Mouse (Mus musculus): ENCODE measurements around the gene Tom1l2. TPM values are rescaled to one million over a fixed set of nuclear protein-coding genes. Genes with fewer than 3 reads are reported as not detected.

The Tom1l2 gene
- polyA plus RNA-seq, 1 experiment from 2014 or later, result 54.5 TPM

GRCm38 (mm10) chr11:60338291-60338690, 14.4 kb downstream of the Tom1l2 start:
- no peak overlapping the region for H3K27ac ChIP-seq
- no peak for ATAC-seq (ENCODE audit: low FRiP score)
- H3K4me1 ChIP-seq (replicated peaks), result peaks cover 6% of the 10 kb centered on the region
- no peaks in the 10 kb centered on the region for H3K9me3 ChIP-seq
- no peak overlapping the region for H3K4me2 ChIP-seq
- no peak overlapping the region for H3K9ac ChIP-seq
- H3K4me3 ChIP-seq, result no peak overlapping the region
- H3K27me3 ChIP-seq, result no peaks in the 10 kb centered on the region
- H3K36me3 ChIP-seq, result peaks cover 10% of the 10 kb centered on the region
- 66% methylated on average over 4 of the region's 4 CpGs for WGBS

- H3K4me1 ChIP-seq (replicated peaks), result peaks cover 13% of the 10 kb centered on the region
- H3K27me3 ChIP-seq, result no peaks in the 10 kb centered on the region
- H3K9me3 ChIP-seq, result no peaks in the 10 kb centered on the region
- WGBS, result 66% methylated on average over 2 of the region's 2 CpGs
- H3K4me2 ChIP-seq, result no peak overlapping the region
- H3K9ac ChIP-seq, result no peak overlapping the region
- H3K27ac ChIP-seq, result no peak overlapping the region
- no peak overlapping the region for H3K4me3 ChIP-seq
- ATAC-seq (ENCODE audit: low FRiP score), result no peak
- H3K36me3 ChIP-seq, result peaks cover 4% of the 10 kb centered on the region; the same call in 1 of the 2 replicates
Observed at GRCm38 (mm10) chr11:60335771-60336170, 16.9 kb downstream of the Tom1l2 start.

GRCm38 (mm10) chr11:60334124-60334523, 18.6 kb downstream of the Tom1l2 start:
- H3K27me3 ChIP-seq, result no peaks in the 10 kb centered on the region
- peaks cover 13% of the 10 kb centered on the region for H3K4me1 ChIP-seq (replicated peaks)
- no peak for ATAC-seq (ENCODE audit: low FRiP score)
- H3K36me3 ChIP-seq, result peaks cover 4% of the 10 kb centered on the region; the same call in 1 of the 2 replicates
- H3K4me3 ChIP-seq, result no peak overlapping the region
- H3K4me2 ChIP-seq, result no peak overlapping the region
- H3K9me3 ChIP-seq, result no peaks in the 10 kb centered on the region
- no peak overlapping the region for H3K9ac ChIP-seq
- WGBS, result 79% methylated on average over 3 of the region's 3 CpGs
- H3K27ac ChIP-seq, result no peak overlapping the region

- WGBS, result 85% methylated on average over 5 of the region's 5 CpGs
- Histone ChIP-seq H3K4me3 (no peak overlapping the region), H3K9me3 (no peaks in the 10 kb centered on the region), H3K27me3 (no peaks in the 10 kb centered on the region), H3K4me2 (no peak overlapping the region), H3K36me3 (peaks cover 8% of the 10 kb centered on the region), H3K4me1 (replicated peaks) (peaks cover 13% of the 10 kb centered on the region), H3K9ac (no peak overlapping the region), H3K27ac (0 out of 2 replicates have a peak overlapping the region, but pooled peaks have one; percentile 37)
- ATAC-seq (ENCODE audit: low FRiP score), result no peak
Observed at GRCm38 (mm10) chr11:60333461-60333860, 19.2 kb downstream of the Tom1l2 start.

- no peak for ATAC-seq (ENCODE audit: low FRiP score)
- H3K36me3 ChIP-seq, result peaks cover 5% of the 10 kb centered on the region
- H3K4me3 ChIP-seq, result no peak overlapping the region
- peaks cover 13% of the 10 kb centered on the region for H3K4me1 ChIP-seq (replicated peaks)
- no peak overlapping the region for H3K9ac ChIP-seq
- no peak overlapping the region for H3K4me2 ChIP-seq
- 90% methylated on average over 4 of the region's 4 CpGs for WGBS
- H3K27me3 ChIP-seq, result no peaks in the 10 kb centered on the region
- no peaks in the 10 kb centered on the region for H3K9me3 ChIP-seq
- H3K27ac ChIP-seq, result no peak overlapping the region
Observed at GRCm38 (mm10) chr11:60330551-60330950, 22.2 kb downstream of the Tom1l2 start.

GRCm38 (mm10) chr11:60323731-60324130, 29.0 kb downstream of the Tom1l2 start:
- H3K36me3 ChIP-seq, result peaks cover 3% of the 10 kb centered on the region
- H3K4me1 ChIP-seq (replicated peaks), result peaks cover 30% of the 10 kb centered on the region
- no peak for ATAC-seq (ENCODE audit: low FRiP score)
- H3K27me3 ChIP-seq, result no peaks in the 10 kb centered on the region
- no peaks in the 10 kb centered on the region for H3K9me3 ChIP-seq
- no peak overlapping the region for H3K4me3 ChIP-seq
- no peak overlapping the region for H3K9ac ChIP-seq
- no peak overlapping the region for H3K4me2 ChIP-seq
- no peak overlapping the region for H3K27ac ChIP-seq

GRCm38 (mm10) chr11:60321438-60321837, 31.3 kb downstream of the Tom1l2 start:
- no peaks in the 10 kb centered on the region for H3K9me3 ChIP-seq
- peak overlapping the region; percentile 61; the same call in 1 of the 2 replicates for H3K27ac ChIP-seq
- H3K4me1 ChIP-seq (replicated peaks), result peaks cover 53% of the 10 kb centered on the region

GRCm38 (mm10) chr11:60320426-60321037, 32.2 kb downstream of the Tom1l2 start:
- peak overlapping the region; percentile 61 for H3K27ac ChIP-seq
- ATAC-seq (ENCODE audit: low FRiP score), result 0 out of 2 replicates have a peak, but pooled peaks have one; percentile 28
- no peaks in the 10 kb centered on the region for H3K36me3 ChIP-seq
- H3K27me3 ChIP-seq, result no peaks in the 10 kb centered on the region
- 55% methylated on average over 8 of the region's 8 CpGs for WGBS
- H3K4me2 ChIP-seq, result no peak overlapping the region
- H3K9ac ChIP-seq, result no peak overlapping the region
- H3K4me1 ChIP-seq (replicated peaks), result peaks cover 58% of the 10 kb centered on the region
- H3K4me3 ChIP-seq, result no peak overlapping the region
- H3K9me3 ChIP-seq, result no peaks in the 10 kb centered on the region

More at GRCm38 (mm10) chr11:60321438-60321837, 31.3 kb downstream of the Tom1l2 start:
- H3K9ac ChIP-seq, result no peak overlapping the region
- no peak overlapping the region for H3K4me2 ChIP-seq
- H3K27me3 ChIP-seq, result no peaks in the 10 kb centered on the region
- no peaks in the 10 kb centered on the region for H3K36me3 ChIP-seq
- no peak overlapping the region for H3K4me3 ChIP-seq
- WGBS, result 85% methylated on average over 2 of the region's 2 CpGs
- no peak for ATAC-seq (ENCODE audit: low FRiP score)

GRCm38 (mm10) chr11:60319257-60320066, 33.2 kb downstream of the Tom1l2 start:
- ATAC-seq (ENCODE audit: low FRiP score), result peak; percentile 49; the same call in 1 of the 2 replicates
- Histone ChIP-seq H3K27ac (peak overlapping the region; percentile 61), H3K36me3 (no peaks in the 10 kb centered on the region), H3K9me3 (no peaks in the 10 kb centered on the region), H3K27me3 (no peaks in the 10 kb centered on the region), H3K4me2 (no peak overlapping the region), H3K4me3 (no peak overlapping the region), H3K9ac (0 out of 2 replicates have a peak overlapping the region, but pooled peaks have one; percentile 2), H3K4me1 (replicated peaks) (peaks cover 58% of the 10 kb centered on the region)
- 64% methylated on average over 10 of the region's 10 CpGs for WGBS

- H3K9ac ChIP-seq, result 0 out of 2 replicates have a peak overlapping the region, but pooled peaks have one; percentile 2
- no peaks in the 10 kb centered on the region for H3K27me3 ChIP-seq
- no peaks in the 10 kb centered on the region for H3K36me3 ChIP-seq
- no peaks in the 10 kb centered on the region for H3K9me3 ChIP-seq
- H3K4me2 ChIP-seq, result no peak overlapping the region
- peaks cover 58% of the 10 kb centered on the region for H3K4me1 ChIP-seq (replicated peaks)
- ATAC-seq (ENCODE audit: low FRiP score), result no peak
- WGBS, result 58% methylated on average over 5 of the region's 5 CpGs
- peak overlapping the region; percentile 61 for H3K27ac ChIP-seq
- H3K4me3 ChIP-seq, result no peak overlapping the region
Observed at GRCm38 (mm10) chr11:60318716-60319115, 34.0 kb downstream of the Tom1l2 start.

- peaks cover 63% of the 10 kb centered on the region for H3K4me1 ChIP-seq (replicated peaks)
- H3K9me3 ChIP-seq, result no peaks in the 10 kb centered on the region
- H3K27ac ChIP-seq, result peak overlapping the region; percentile 61
- H3K36me3 ChIP-seq, result no peaks in the 10 kb centered on the region
- H3K4me3 ChIP-seq, result no peak overlapping the region
- ATAC-seq (ENCODE audit: low FRiP score), result no peak
- WGBS, result 81% methylated on average over 7 of the region's 7 CpGs
- H3K4me2 ChIP-seq, result no peak overlapping the region
- no peaks in the 10 kb centered on the region for H3K27me3 ChIP-seq
- 0 out of 2 replicates have a peak overlapping the region, but pooled peaks have one; percentile 51 for H3K9ac ChIP-seq
Observed at GRCm38 (mm10) chr11:60317376-60318102, 35.2 kb downstream of the Tom1l2 start.

- 0 out of 2 replicates have a peak overlapping the region, but pooled peaks have one; percentile 51 for H3K9ac ChIP-seq
- peaks cover 69% of the 10 kb centered on the region for H3K4me1 ChIP-seq (replicated peaks)
- ATAC-seq (ENCODE audit: low FRiP score), result no peak
- H3K4me3 ChIP-seq, result no peak overlapping the region
- H3K4me2 ChIP-seq, result no peak overlapping the region
- WGBS, result 82% methylated on average over 8 of the region's 8 CpGs
- H3K9me3 ChIP-seq, result no peaks in the 10 kb centered on the region
- no peaks in the 10 kb centered on the region for H3K27me3 ChIP-seq
- H3K27ac ChIP-seq, result peak overlapping the region; percentile 61; the same call in 1 of the 2 replicates
- H3K36me3 ChIP-seq, result no peaks in the 10 kb centered on the region
Observed at GRCm38 (mm10) chr11:60316883-60317282, 35.8 kb downstream of the Tom1l2 start.
